Mouse (Mus musculus): ENCODE data around the gene Stac3. TPM values are rescaled to one million over a fixed set of nuclear protein-coding genes. Genes with fewer than 3 reads are reported as not detected.

Stac3 gene
- total RNA-seq, 1 experiment: 1.1 TPM

DNA sequence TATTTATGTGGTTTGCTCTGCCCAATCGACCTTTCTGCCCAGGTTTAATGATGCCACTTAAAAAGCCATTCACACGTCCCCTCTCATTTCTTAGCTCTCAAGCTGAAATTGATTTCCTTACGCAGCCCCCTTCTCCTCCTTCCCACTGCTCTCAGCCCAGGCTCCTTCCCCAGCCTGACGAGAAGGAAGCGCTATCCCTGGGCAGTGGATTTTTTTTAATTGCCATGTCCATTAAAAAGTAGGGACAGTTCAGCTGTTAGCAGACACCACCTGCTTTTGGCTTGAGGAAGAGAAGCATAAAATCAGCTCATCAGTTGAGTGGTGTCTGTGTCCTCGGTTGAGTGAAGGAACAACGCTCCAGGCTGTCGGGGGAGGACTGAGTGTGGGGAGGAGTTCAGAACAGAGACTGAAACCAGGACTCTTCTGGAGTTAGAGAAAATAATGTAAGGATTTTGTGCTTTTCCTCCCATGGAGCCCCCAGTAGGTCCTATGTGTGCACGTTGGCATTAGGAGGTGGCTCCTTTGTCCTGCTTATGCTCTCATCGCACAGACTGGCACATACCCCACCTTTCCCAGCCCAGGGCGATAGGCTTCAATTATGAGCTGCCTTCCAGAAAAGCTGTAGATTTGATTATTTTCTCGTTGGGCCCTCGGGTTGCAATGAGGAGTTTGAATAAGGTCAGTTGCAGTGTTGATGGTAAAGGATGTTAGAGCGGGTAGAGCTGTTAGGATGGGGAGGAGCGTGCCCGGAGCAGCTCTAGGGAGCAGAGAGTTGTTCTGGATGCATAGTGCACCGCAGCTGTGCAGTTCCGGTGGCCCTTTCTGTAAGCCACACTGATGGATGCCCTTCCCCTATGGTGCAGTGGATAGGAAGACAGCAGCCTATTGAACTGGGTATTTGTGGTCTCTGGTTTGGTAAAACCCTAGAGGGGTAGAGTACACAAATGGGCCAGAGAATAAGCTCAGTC is 11.0 kb upstream of the Stac3 start:
- in situ Hi-C loops (cut with MboI; ENCODE audit: low sequenced_read_pairs in 2 of 2, unreplicated experiment in 2 of 2): no loop called here
- Histone ChIP-seq H3K9me3 (ENCODE audit: control insufficient read depth, insufficient read depth, low read depth, low read length) (no peaks in the 10 kb centered on the region), H3K4me3 (ENCODE audit: insufficient read depth in 1 of 2, low read depth in 1 of 2, low read length in 2 of 2, poor library complexity in 1 of 2, severe bottlenecking in 1 of 2) (no peak overlapping the region), H3K27ac (ENCODE audit: insufficient read depth, low read depth, low read length, poor library complexity, severe bottlenecking) (no peak overlapping the region), H3K9ac (ENCODE audit: insufficient read depth, low read depth, low read length, poor library complexity, severe bottlenecking) (no peak overlapping the region), H3K36me3 (ENCODE audit: control insufficient read depth, insufficient read depth, low read length, poor library complexity, severe bottlenecking) (peaks cover 34% of the 10 kb centered on the region), H3K4me1 (ENCODE audit: control insufficient read depth in 2 of 2, insufficient read depth in 2 of 2, low read length in 2 of 2, poor library complexity in 1 of 2) (no peaks in the 10 kb centered on the region)
- TF ChIP-seq CHD2 (IDR thresholded peaks at IDR 0.05; ENCODE audit: low read depth, low read length) (no peak), ZC3H11A (IDR thresholded peaks at IDR 0.05; ENCODE audit: borderline replicate concordance, low read depth, low read length) (no peak)
- no peak for DNase-seq (ENCODE audit: low read depth, low spot score)

DNA sequence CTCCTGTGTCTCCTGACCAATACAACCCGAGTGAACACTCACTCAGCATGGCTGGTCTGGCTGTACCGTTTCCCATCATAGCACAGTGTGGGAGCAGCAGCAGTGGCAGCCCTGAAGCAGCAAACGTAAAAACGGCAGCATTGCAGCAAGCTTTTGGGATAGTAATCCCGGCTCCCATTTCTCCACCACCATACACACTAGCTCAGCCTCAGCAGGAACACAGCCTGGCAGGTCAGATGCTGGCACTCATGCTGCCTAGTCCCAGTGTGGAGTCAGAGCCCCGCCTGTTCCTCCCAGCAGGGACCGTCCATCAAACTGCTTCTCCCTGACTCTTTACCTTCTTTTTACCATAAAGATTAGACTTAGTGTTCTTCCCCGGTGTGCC is 10.4 kb upstream of the Stac3 start:
- H3K4me1 ChIP-seq (ENCODE audit: control insufficient read depth in 2 of 2, insufficient read depth in 2 of 2, low read length in 2 of 2, poor library complexity in 1 of 2): no peaks in the 10 kb centered on the region
- no peaks in the 10 kb centered on the region for H3K9me3 ChIP-seq (ENCODE audit: control insufficient read depth, insufficient read depth, low read depth, low read length)
- H3K27ac ChIP-seq (ENCODE audit: insufficient read depth, low read depth, low read length, poor library complexity, severe bottlenecking): no peak overlapping the region
- in situ Hi-C loops (cut with MboI; ENCODE audit: low sequenced_read_pairs in 2 of 2, unreplicated experiment in 2 of 2): no loop called here
- DNase-seq (ENCODE audit: low read depth, low spot score): no peak
- no peak overlapping the region for H3K4me3 ChIP-seq (ENCODE audit: insufficient read depth in 1 of 2, low read depth in 1 of 2, low read length in 2 of 2, poor library complexity in 1 of 2, severe bottlenecking in 1 of 2)
- peaks cover 33% of the 10 kb centered on the region for H3K36me3 ChIP-seq (ENCODE audit: control insufficient read depth, insufficient read depth, low read length, poor library complexity, severe bottlenecking)
- TF ChIP-seq ZNF384 (IDR thresholded peaks at IDR 0.05; ENCODE audit: low read depth, low read length): no peak
- no peak for TF ChIP-seq HCFC1 (IDR thresholded peaks at IDR 0.05; ENCODE audit: borderline replicate concordance, insufficient read depth, low read length)
- TF ChIP-seq ZC3H11A (IDR thresholded peaks at IDR 0.05; ENCODE audit: borderline replicate concordance, low read depth, low read length): no peak
- TF ChIP-seq CHD2 (IDR thresholded peaks at IDR 0.05; ENCODE audit: low read depth, low read length): no peak
- no peak for TF ChIP-seq MAFK (IDR thresholded peaks at IDR 0.05; ENCODE audit: insufficient read depth, low read depth, low read length)
- H3K9ac ChIP-seq (ENCODE audit: insufficient read depth, low read depth, low read length, poor library complexity, severe bottlenecking): peak overlapping the region; percentile 21; the same call in 1 of the 2 replicates

DNA sequence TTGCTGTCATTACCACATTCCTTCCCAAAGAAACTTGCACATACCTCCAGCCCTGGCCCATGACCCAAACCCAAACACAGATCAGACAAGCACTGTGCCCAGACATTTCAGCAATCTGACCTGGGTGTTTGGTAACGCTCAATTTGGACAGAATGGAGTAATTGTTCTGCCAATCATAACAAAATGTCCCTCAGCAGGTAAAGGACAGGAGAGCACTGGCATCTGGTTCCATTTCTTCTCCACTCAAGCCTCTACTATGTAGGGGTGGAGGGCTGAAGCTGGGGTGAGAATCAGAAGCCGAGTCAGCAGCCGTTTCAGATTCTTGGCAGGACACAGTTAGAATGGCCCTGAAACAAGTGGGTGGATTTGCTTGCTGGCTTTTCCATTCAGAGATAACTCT is 9.4 kb upstream of the Stac3 start:
- H3K36me3 ChIP-seq (ENCODE audit: control insufficient read depth, insufficient read depth, low read length, poor library complexity, severe bottlenecking): peaks cover 37% of the 10 kb centered on the region
- in situ Hi-C loops (cut with MboI; ENCODE audit: low sequenced_read_pairs in 2 of 2, unreplicated experiment in 2 of 2): no loop called here
- no peak overlapping the region for H3K4me3 ChIP-seq (ENCODE audit: insufficient read depth in 1 of 2, low read depth in 1 of 2, low read length in 2 of 2, poor library complexity in 1 of 2, severe bottlenecking in 1 of 2)
- H3K27ac ChIP-seq (ENCODE audit: insufficient read depth, low read depth, low read length, poor library complexity, severe bottlenecking): no peak overlapping the region
- no peaks in the 10 kb centered on the region for H3K4me1 ChIP-seq (ENCODE audit: control insufficient read depth in 2 of 2, insufficient read depth in 2 of 2, low read length in 2 of 2, poor library complexity in 1 of 2)
- H3K9ac ChIP-seq (ENCODE audit: insufficient read depth, low read depth, low read length, poor library complexity, severe bottlenecking): no peak overlapping the region
- no peaks in the 10 kb centered on the region for H3K9me3 ChIP-seq (ENCODE audit: control insufficient read depth, insufficient read depth, low read depth, low read length)
- TF ChIP-seq CHD2 (IDR thresholded peaks at IDR 0.05; ENCODE audit: low read depth, low read length) (no peak), MAFK (IDR thresholded peaks at IDR 0.05; ENCODE audit: insufficient read depth, low read depth, low read length) (no peak), ZC3H11A (IDR thresholded peaks at IDR 0.05; ENCODE audit: borderline replicate concordance, low read depth, low read length) (no peak), ZNF384 (IDR thresholded peaks at IDR 0.05; ENCODE audit: low read depth, low read length) (no peak), HCFC1 (IDR thresholded peaks at IDR 0.05; ENCODE audit: borderline replicate concordance, insufficient read depth, low read length) (no peak)
- DNase-seq (ENCODE audit: low read depth, low spot score): no peak

DNA sequence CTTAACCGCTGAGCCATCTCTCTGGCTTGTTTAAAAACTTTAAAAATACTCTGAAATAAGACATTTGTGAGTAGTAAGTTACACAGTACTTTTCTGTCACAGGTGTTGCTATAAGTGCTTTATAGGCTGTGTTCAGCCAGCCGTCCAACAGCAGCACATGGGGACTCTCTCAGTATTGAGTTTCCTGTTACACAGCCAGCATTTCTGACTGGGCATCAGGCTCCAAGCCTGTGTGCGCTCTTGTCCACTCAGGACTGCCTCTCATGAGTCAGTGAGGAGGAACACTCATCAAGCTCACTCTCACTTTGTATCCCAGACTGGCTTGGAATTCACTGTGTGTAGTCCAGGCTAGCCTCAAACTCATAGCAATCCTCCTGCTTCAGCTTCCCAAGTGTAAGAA is 5.3 kb upstream of the Stac3 start:
- no peak for TF ChIP-seq ZNF384 (IDR thresholded peaks at IDR 0.05; ENCODE audit: low read depth, low read length)
- no peak for TF ChIP-seq HCFC1 (IDR thresholded peaks at IDR 0.05; ENCODE audit: borderline replicate concordance, insufficient read depth, low read length)
- TF ChIP-seq CHD2 (IDR thresholded peaks at IDR 0.05; ENCODE audit: low read depth, low read length): no peak
- no peak for TF ChIP-seq ZC3H11A (IDR thresholded peaks at IDR 0.05; ENCODE audit: borderline replicate concordance, low read depth, low read length)
- TF ChIP-seq MAFK (IDR thresholded peaks at IDR 0.05; ENCODE audit: insufficient read depth, low read depth, low read length): no peak
- H3K36me3 ChIP-seq (ENCODE audit: control insufficient read depth, insufficient read depth, low read length, poor library complexity, severe bottlenecking): peaks cover 38% of the 10 kb centered on the region
- no peak for DNase-seq (ENCODE audit: low read depth, low spot score)

More for the DNA sequence above, 5.3 kb upstream of the Stac3 start:
- Histone ChIP-seq H3K4me1 (ENCODE audit: control insufficient read depth in 2 of 2, insufficient read depth in 2 of 2, low read length in 2 of 2, poor library complexity in 1 of 2) (no peaks in the 10 kb centered on the region), H3K9ac (ENCODE audit: insufficient read depth, low read depth, low read length, poor library complexity, severe bottlenecking) (no peak overlapping the region), H3K9me3 (ENCODE audit: control insufficient read depth, insufficient read depth, low read depth, low read length) (no peaks in the 10 kb centered on the region), H3K27ac (ENCODE audit: insufficient read depth, low read depth, low read length, poor library complexity, severe bottlenecking) (no peak overlapping the region), H3K4me3 (ENCODE audit: insufficient read depth in 1 of 2, low read depth in 1 of 2, low read length in 2 of 2, poor library complexity in 1 of 2, severe bottlenecking in 1 of 2) (no peak overlapping the region)
- in situ Hi-C loops (cut with MboI; ENCODE audit: low sequenced_read_pairs in 2 of 2, unreplicated experiment in 2 of 2): no loop called here
